Mouse (Mus musculus): ENCODE measurements around the gene Pelp1. TPM values are rescaled to one million over a fixed set of nuclear protein-coding genes. Genes with fewer than 3 reads are reported as not detected.

Gene Pelp1
- polyA plus RNA-seq, 1 experiment, result 26.5 TPM

DNA sequence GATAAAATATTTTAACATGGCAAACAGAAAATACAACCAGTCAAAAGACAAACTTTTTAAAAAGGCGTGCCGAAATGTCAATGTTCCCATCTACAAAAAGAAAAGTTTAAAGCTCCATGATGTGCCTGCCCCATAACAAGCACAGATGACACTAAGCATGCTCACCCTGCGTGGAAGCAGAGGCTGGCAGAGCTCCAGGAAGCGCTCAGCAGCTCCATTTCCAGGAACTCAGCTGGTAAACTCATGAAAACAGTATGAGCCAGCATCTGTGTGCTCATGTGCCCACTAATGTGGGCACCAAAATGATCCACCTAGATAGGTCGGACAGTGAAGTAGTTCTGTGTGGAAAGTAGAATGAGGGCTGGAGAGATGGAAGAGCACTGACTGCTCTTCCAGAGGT lies 20.4 kb downstream of the Pelp1 start:
- Histone ChIP-seq H3ac (ENCODE audit: control insufficient read depth, insufficient read length) (no peak overlapping the region), H3K4me3 (no peak overlapping the region), H3K36me3 (ENCODE audit: control insufficient read depth, insufficient read depth) (peaks cover 16% of the 10 kb centered on the region), H3K27me3 (ENCODE audit: control insufficient read depth, insufficient read depth, insufficient read length) (no peaks in the 10 kb centered on the region), H3K79me2 (ENCODE audit: control insufficient read depth, insufficient read depth) (no peaks in the 10 kb centered on the region), H3K4me2 (ENCODE audit: low read depth) (no peak overlapping the region)
- TF ChIP-seq SRF (IDR thresholded peaks at IDR 0.05; ENCODE audit: control insufficient read depth, insufficient read length, low read depth) (no peak), TCF3 (IDR thresholded peaks at IDR 0.05; ENCODE audit: insufficient read length, low read depth) (no peak), POLR2AphosphoS2 (IDR thresholded peaks at IDR 0.05; ENCODE audit: insufficient read length, low read depth) (no peak), MAX (IDR thresholded peaks at IDR 0.05; ENCODE audit: low read depth) (no peak), POLR2A (IDR thresholded peaks at IDR 0.05; ENCODE audit: insufficient read length, low read depth) (no peak), MYOG (IDR thresholded peaks at IDR 0.05; ENCODE audit: control insufficient read depth in 1 of 3, insufficient read depth in 1 of 3, insufficient read length in 2 of 3, low read depth in 2 of 3) (no peak)

DNA sequence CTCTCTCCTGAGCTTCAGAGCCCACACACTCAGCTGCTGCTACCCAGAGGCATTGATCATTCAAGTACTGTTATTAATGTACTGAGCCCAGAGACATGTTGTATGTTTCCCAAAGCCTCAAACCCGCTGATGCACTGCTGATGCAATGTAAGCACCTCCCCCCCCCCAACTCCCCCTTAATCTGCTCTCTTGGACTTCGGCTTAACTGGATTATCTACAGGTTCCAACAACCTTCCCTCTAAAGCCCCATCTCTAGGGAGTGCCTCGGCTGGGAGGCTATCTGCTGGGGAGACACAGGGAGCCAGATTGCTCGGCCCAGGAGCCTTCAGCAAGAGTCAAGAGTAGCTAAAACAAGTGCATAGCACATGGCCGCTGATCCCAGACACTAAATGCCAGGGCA lies 22.4 kb downstream of the Pelp1 start:
- Histone ChIP-seq H3K4me2 (ENCODE audit: low read depth) (no peak overlapping the region), H3K36me3 (ENCODE audit: control insufficient read depth, insufficient read depth) (peaks cover 14% of the 10 kb centered on the region), H3K27me3 (ENCODE audit: control insufficient read depth, insufficient read depth, insufficient read length) (no peaks in the 10 kb centered on the region), H3ac (ENCODE audit: control insufficient read depth, insufficient read length) (no peak overlapping the region), H3K79me2 (ENCODE audit: control insufficient read depth, insufficient read depth) (no peaks in the 10 kb centered on the region), H3K4me3 (no peak overlapping the region)
- TF ChIP-seq TCF12 (IDR thresholded peaks at IDR 0.05; ENCODE audit: insufficient read depth, poor library complexity, severe bottlenecking) (no peak), MYOG (IDR thresholded peaks at IDR 0.05; ENCODE audit: control insufficient read depth in 1 of 3, insufficient read depth in 1 of 3, insufficient read length in 2 of 3, low read depth in 2 of 3) (no peak), SRF (IDR thresholded peaks at IDR 0.05; ENCODE audit: control insufficient read depth, insufficient read length, low read depth) (no peak), POLR2A (IDR thresholded peaks at IDR 0.05; ENCODE audit: insufficient read length, low read depth) (no peak), POLR2AphosphoS2 (IDR thresholded peaks at IDR 0.05; ENCODE audit: insufficient read length, low read depth) (no peak), CEBPB (IDR thresholded peaks at IDR 0.05; ENCODE audit: insufficient read depth, poor library complexity, severe bottlenecking) (no peak), TCF3 (IDR thresholded peaks at IDR 0.05; ENCODE audit: insufficient read length, low read depth) (no peak), E2F4 (IDR thresholded peaks at IDR 0.05; ENCODE audit: insufficient read depth) (no peak), REST (IDR thresholded peaks at IDR 0.05; ENCODE audit: insufficient read depth, insufficient read length) (no peak), USF1 (IDR thresholded peaks at IDR 0.05; ENCODE audit: low read depth) (no peak), MAX (IDR thresholded peaks at IDR 0.05; ENCODE audit: low read depth) (no peak), MYOD1 (IDR thresholded peaks at IDR 0.05; ENCODE audit: control insufficient read depth in 1 of 3, insufficient read length in 2 of 3, low read depth in 2 of 3) (no peak)

DNA sequence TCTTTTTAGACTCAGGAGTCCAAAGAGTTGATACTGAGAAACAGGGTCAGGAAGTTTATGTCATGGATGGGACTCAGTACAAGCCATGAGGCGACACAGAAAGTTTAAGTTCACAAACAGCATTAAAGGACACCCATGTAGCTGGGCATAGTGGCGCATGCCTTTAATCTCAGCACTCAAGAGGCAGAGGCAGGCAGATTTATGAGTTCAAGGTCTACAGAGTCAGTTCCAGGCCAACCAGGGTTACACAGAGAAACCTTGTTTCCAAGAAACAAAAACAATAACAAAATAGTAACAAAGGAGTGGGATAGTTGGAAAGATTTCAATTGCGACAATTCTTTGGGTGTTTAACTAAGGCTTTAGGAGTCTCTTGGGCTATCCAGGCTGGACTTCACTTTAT lies 25.7 kb downstream of the Pelp1 start:
- Histone ChIP-seq H3K4me2 (ENCODE audit: low read depth) (no peak overlapping the region), H3ac (ENCODE audit: control insufficient read depth, insufficient read length) (no peak overlapping the region), H3K36me3 (ENCODE audit: control insufficient read depth, insufficient read depth) (no peaks in the 10 kb centered on the region), H3K27me3 (ENCODE audit: control insufficient read depth, insufficient read depth, insufficient read length) (no peaks in the 10 kb centered on the region), H3K4me3 (no peak overlapping the region), H3K79me2 (ENCODE audit: control insufficient read depth, insufficient read depth) (no peaks in the 10 kb centered on the region)
- TF ChIP-seq MAX (IDR thresholded peaks at IDR 0.05; ENCODE audit: low read depth), result no peak
- TF ChIP-seq MYOG (IDR thresholded peaks at IDR 0.05; ENCODE audit: control insufficient read depth in 1 of 3, insufficient read depth in 1 of 3, insufficient read length in 2 of 3, low read depth in 2 of 3), result no peak
- TF ChIP-seq POLR2A (IDR thresholded peaks at IDR 0.05; ENCODE audit: insufficient read length, low read depth), result no peak
- no peak for TF ChIP-seq SRF (IDR thresholded peaks at IDR 0.05; ENCODE audit: control insufficient read depth, insufficient read length, low read depth)
- no peak for TF ChIP-seq MYOD1 (IDR thresholded peaks at IDR 0.05; ENCODE audit: control insufficient read depth in 1 of 3, insufficient read length in 2 of 3, low read depth in 2 of 3)
- TF ChIP-seq REST (IDR thresholded peaks at IDR 0.05; ENCODE audit: insufficient read depth, insufficient read length), result no peak
- TF ChIP-seq E2F4 (IDR thresholded peaks at IDR 0.05; ENCODE audit: insufficient read depth), result no peak
- TF ChIP-seq USF1 (IDR thresholded peaks at IDR 0.05; ENCODE audit: low read depth), result no peak
- no peak for TF ChIP-seq CEBPB (IDR thresholded peaks at IDR 0.05; ENCODE audit: insufficient read depth, poor library complexity, severe bottlenecking)
- TF ChIP-seq TCF12 (IDR thresholded peaks at IDR 0.05; ENCODE audit: insufficient read depth, poor library complexity, severe bottlenecking), result no peak
- no peak for TF ChIP-seq POLR2AphosphoS2 (IDR thresholded peaks at IDR 0.05; ENCODE audit: insufficient read length, low read depth)
- no peak for TF ChIP-seq TCF3 (IDR thresholded peaks at IDR 0.05; ENCODE audit: insufficient read length, low read depth)

DNA sequence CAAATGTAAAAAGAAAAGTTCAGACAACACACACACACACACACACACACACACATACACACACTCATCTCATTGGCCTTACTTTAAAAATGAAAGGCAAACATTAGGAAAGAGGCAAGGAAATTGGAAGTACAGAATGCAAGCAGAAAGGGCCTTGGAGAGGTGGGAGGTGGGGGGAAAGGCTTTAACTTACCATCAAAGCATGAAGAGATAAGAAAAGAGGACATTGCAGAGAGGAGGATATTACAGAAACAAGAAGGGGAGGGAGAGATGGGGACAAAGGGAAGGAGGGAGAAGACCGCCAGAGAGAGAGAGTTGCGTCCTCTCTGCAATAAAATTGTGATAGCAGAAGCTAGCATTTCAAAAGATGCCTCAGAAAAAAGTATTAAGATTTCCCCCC lies 28.5 kb downstream of the Pelp1 start:
- no peaks in the 10 kb centered on the region for H3K79me2 ChIP-seq (ENCODE audit: control insufficient read depth, insufficient read depth)
- no peak overlapping the region for H3K4me2 ChIP-seq (ENCODE audit: low read depth)
- no peak overlapping the region for H3K4me3 ChIP-seq
- no peak overlapping the region for H3ac ChIP-seq (ENCODE audit: control insufficient read depth, insufficient read length)
- H3K36me3 ChIP-seq (ENCODE audit: control insufficient read depth, insufficient read depth), result no peaks in the 10 kb centered on the region
- no peaks in the 10 kb centered on the region for H3K27me3 ChIP-seq (ENCODE audit: control insufficient read depth, insufficient read depth, insufficient read length)
- no peak for TF ChIP-seq MYOD1 (IDR thresholded peaks at IDR 0.05; ENCODE audit: control insufficient read depth in 1 of 3, insufficient read length in 2 of 3, low read depth in 2 of 3)
- TF ChIP-seq REST (IDR thresholded peaks at IDR 0.05; ENCODE audit: insufficient read depth, insufficient read length), result no peak

DNA sequence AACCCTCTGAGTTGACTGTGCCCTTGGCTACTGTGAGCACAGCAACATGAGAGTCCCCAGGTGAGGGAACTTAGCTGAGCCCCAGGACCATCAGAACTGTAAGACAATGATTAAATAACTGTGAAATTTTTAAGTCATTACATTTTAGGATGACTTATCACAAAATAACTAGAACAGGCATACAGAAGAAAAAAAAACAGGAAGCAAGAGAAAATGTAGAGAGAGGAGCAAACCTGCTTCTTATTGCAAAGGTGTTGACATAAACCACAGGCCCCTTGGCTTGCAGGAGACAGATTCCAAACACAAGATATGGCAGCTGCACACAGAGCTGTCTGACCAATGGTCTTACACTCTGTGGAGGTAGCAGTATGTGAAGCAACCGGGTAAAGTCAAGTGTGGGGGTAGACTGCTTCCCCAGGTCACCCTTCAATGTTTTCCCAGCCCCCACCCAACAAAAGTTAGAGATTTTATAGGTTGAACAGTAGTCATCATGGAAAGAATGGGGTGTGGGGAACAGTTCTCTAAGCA lies 29.3 kb downstream of the Pelp1 start:
- no peak overlapping the region for H3K4me3 ChIP-seq
- H3K36me3 ChIP-seq (ENCODE audit: control insufficient read depth, insufficient read depth), result no peaks in the 10 kb centered on the region
- no peaks in the 10 kb centered on the region for H3K79me2 ChIP-seq (ENCODE audit: control insufficient read depth, insufficient read depth)
- no peak for TF ChIP-seq TCF12 (IDR thresholded peaks at IDR 0.05; ENCODE audit: insufficient read depth, poor library complexity, severe bottlenecking)
- TF ChIP-seq SRF (IDR thresholded peaks at IDR 0.05; ENCODE audit: control insufficient read depth, insufficient read length, low read depth), result no peak
- no peak for TF ChIP-seq E2F4 (IDR thresholded peaks at IDR 0.05; ENCODE audit: insufficient read depth)
- no peak for TF ChIP-seq MYOD1 (IDR thresholded peaks at IDR 0.05; ENCODE audit: control insufficient read depth in 1 of 3, insufficient read length in 2 of 3, low read depth in 2 of 3)
- no peak for TF ChIP-seq REST (IDR thresholded peaks at IDR 0.05; ENCODE audit: insufficient read depth, insufficient read length)
- TF ChIP-seq MYOG (IDR thresholded peaks at IDR 0.05; ENCODE audit: control insufficient read depth in 1 of 3, insufficient read depth in 1 of 3, insufficient read length in 2 of 3, low read depth in 2 of 3), result no peak
- no peak for TF ChIP-seq POLR2AphosphoS2 (IDR thresholded peaks at IDR 0.05; ENCODE audit: insufficient read length, low read depth)
- TF ChIP-seq TCF3 (IDR thresholded peaks at IDR 0.05; ENCODE audit: insufficient read length, low read depth), result no peak
- TF ChIP-seq USF1 (IDR thresholded peaks at IDR 0.05; ENCODE audit: low read depth), result no peak
- no peak for TF ChIP-seq CEBPB (IDR thresholded peaks at IDR 0.05; ENCODE audit: insufficient read depth, poor library complexity, severe bottlenecking)
- no peak for TF ChIP-seq MAX (IDR thresholded peaks at IDR 0.05; ENCODE audit: low read depth)
- H3K27me3 ChIP-seq (ENCODE audit: control insufficient read depth, insufficient read depth, insufficient read length), result no peaks in the 10 kb centered on the region
- no peak overlapping the region for H3K4me2 ChIP-seq (ENCODE audit: low read depth)
- no peak overlapping the region for H3ac ChIP-seq (ENCODE audit: control insufficient read depth, insufficient read length)

Data from myocyte (in vitro differentiated cells).